Mouse (Mus musculus): Measurements from ENCODE around the gene Acat2. TPM values are rescaled to one million over a fixed set of nuclear protein-coding genes. Genes with fewer than 3 reads are reported as not detected.

Gene Acat2
- polyA plus RNA-seq, 1 experiment, result 26.4 TPM

DNA sequence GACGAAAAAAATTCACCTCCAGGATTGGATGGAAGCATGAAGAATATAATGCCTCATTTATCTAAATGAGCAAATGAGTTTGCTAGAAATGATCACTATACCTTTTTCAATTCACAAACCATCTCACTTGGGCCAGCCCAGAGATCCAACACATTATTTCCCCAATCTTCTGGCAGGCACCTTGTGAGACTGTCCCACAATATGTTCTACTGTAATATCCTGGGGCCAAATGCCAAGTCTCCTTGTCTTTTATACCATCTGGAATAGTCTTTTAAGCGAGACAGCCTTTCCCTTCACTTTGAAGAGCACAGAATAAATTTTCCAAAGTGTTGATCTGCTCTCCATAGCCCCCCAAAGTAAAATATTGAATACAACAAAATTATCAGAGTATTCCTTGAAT lies 13.3 kb upstream of the Acat2 start:
- TF ChIP-seq GATA1 (IDR thresholded peaks at IDR 0.05; ENCODE audit: low read length), result no peak

DNA sequence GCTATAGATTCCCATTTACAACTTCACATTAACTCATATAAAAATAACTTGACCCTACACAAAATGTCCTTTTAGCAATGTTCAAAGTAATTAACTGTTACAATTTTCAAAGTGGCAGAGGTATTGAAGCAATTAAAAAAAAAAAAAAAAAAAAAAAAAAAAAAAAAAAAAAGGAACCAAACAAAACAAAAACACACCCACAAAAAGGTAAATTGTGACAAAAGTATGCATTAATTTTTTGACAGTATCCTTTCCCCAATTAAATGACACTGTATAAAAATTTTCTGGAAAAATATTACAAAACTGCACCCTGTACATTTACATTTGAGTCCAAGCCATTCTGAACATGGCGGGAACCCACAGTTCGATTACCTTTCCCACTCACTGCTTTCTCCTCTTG lies 6.6 kb upstream of the Acat2 start:
- no peak for TF ChIP-seq GATA1 (IDR thresholded peaks at IDR 0.05; ENCODE audit: low read length)

DNA sequence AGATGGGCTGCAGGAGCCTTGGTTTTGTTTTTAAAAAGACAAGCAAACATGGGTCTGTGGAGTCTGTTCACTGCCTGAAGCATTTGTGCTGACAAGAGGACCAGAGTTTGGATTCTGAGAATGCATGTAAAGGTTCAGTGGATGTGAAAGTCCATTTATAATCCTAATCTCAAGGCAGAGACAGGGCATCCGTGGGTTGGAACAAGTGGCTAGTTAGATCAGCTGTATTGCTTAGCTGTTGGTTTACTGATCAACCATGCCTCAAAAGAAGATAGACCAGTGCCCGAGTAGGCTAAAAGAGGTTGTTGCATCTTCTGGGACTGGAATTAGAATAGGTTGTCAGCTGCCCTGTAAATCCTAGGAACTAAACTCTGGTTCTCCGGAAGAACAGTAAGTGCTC lies 2.9 kb upstream of the Acat2 start:
- TF ChIP-seq GATA1 (IDR thresholded peaks at IDR 0.05; ENCODE audit: low read length), result no peak

DNA sequence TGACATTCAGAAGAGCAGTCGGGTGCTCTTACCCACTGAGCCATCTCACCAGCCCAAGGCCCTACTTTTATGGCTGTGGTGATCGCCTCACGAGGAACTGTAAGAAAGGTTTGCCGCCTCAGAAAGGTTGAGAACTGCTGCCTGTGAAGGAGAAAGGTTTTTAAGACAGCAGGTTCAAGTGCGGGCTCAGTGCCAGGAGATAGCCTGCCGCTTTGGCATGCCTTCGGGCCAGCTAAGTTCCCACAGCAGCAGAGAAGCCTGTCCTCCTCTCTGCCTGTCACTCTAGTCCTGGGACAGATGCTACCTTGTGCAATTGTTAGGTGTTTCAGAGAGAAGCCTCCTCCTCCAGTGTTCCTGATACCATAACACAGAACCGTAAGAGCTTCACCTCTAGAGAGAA lies 3.9 kb downstream of the Acat2 start:
- TF ChIP-seq GATA1 (IDR thresholded peaks at IDR 0.05; ENCODE audit: low read length), result no peak

- no peak for TF ChIP-seq GATA1 (IDR thresholded peaks at IDR 0.05; ENCODE audit: low read length)
Observed at GRCm38 (mm10) chr17:12949669-12950068, 10.9 kb downstream of the Acat2 start.

DNA sequence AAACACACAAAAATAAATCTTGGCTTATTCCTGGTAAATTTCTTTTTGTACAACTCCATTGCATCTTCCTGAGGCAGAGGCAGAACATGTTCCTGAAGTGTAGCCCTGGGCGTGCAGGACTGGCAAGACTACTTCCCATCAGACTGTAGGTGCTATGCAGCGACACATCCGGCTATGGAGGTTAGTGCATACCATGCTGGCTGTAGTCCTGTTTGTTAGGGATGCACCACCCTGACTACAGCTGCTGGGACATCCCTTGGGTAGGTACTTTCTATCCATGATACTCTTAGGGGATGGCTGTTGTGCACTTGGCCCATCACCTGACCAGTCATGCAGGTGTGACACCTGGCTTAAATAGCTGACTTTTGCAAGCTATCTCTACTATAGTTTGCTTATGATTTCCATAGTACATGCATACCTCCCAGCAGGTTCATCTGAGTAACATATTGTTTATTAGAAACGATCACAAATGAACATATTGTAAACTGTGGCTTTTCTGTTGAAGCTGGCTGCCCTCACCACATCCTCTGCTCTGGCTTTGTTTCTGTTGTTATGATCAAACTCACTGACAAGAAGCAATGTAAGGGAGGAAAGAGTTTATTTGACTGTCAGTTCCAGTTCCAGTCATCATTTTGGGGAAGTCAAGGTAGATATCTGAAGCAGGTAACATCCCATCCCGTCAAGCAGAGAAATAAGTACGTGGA lies 17.9 kb downstream of the Acat2 start:
- no peak for TF ChIP-seq GATA1 (IDR thresholded peaks at IDR 0.05; ENCODE audit: low read length)

GRCm38 (mm10) chr17:12941543-12942260 lies 18.8 kb downstream of the Acat2 start:
- TF ChIP-seq GATA1 (IDR thresholded peaks at IDR 0.05; ENCODE audit: low read length), result no peak

- TF ChIP-seq GATA1 (IDR thresholded peaks at IDR 0.05; ENCODE audit: low read length), result no peak
Observed at GRCm38 (mm10) chr17:12940151-12940805, 20.3 kb downstream of the Acat2 start, which contains the start of gene Acat3. Gene Acat3, minus strand, starts transcription at chr17:12940600.

DNA sequence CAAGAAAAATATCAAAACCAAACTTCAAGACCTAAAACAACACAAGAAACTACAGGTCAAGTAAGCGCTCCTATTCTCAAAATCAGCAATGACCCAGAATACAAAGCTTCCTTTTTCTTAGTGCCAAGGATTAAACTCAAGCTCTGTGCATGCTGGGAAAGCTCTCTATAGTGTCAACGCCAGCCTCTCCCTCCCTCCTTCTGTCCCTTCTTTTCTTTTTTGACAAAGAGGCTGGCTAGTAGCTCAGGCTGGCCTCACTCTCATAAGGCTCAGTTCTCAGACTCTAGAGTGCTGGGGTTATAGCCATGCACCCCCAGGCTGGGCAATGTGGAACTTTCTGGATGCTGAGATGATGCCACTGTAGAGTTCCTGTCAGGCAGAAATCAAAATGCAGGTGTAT lies 22.5 kb downstream of the Acat2 start:
- no peak for TF ChIP-seq GATA1 (IDR thresholded peaks at IDR 0.05; ENCODE audit: low read length)

GRCm38 (mm10) chr17:12937412-12937970 lies 23.1 kb downstream of the Acat2 start:
- TF ChIP-seq GATA1 (IDR thresholded peaks at IDR 0.05; ENCODE audit: low read length), result no peak

DNA sequence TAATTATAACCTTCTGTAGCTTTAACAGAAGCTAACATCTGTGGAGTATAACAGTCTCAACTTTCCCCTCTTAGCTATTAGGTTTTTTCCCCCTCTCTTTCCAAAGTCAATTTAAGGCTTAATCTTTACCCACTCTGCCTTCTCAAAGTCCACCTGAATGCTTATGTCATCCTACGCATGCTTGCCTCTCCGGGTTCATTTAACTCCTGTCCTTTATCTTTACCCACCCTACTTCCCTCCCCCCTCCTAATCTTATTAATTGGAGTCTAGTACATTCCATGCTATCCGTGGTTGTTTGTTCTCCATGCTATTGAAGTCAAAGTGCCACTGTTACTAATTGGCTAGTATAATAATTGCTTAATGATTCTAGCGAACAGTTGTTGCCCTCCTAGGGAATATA lies 24.8 kb downstream of the Acat2 start:
- TF ChIP-seq GATA1 (IDR thresholded peaks at IDR 0.05; ENCODE audit: low read length), result no peak

GRCm38 (mm10) chr17:12925703-12926180 lies 34.8 kb downstream of the Acat2 start:
- TF ChIP-seq GATA1 (IDR thresholded peaks at IDR 0.05; ENCODE audit: low read length), result no peak

DNA sequence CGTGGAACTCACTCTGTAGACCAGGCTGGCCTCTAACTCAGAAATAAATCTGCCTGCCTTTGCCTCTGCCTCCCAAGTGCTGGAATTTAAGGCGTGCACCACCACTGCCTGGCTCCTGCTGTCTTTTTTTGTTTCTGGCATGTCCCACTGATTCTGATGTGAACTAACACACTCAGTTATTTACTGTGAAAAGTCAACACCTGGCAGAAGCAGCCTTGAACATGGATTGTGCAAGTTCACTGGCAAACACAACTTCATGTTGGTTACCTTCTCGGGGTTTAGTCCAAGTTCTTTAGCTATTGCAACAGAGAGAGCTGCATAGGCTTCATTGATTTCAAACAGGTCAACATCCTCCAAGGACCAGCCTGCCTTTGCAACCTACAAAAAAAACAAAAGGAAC lies 35.5 kb downstream of the Acat2 start:
- TF ChIP-seq GATA1 (IDR thresholded peaks at IDR 0.05; ENCODE audit: low read length), result no peak

DNA sequence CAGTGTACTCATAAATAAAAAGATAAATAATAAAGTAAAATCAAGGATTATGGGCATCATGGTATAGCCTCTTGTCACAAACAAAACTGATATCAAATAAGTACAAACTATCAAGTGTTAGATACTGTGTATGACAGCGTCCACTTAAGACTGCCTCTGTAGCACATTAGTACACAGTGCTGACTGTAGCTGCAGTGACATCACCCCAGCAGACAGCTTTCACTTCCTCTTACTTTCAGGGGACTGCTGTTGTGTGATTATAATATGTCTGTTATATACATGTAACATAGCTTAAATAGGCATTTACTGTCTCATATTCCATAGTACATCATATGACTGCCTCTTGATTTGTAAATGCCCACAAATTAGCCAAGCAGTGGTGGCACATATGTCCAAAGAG lies 39.5 kb downstream of the Acat2 start:
- TF ChIP-seq GATA1 (IDR thresholded peaks at IDR 0.05; ENCODE audit: low read length), result no peak

- no peak for TF ChIP-seq GATA1 (IDR thresholded peaks at IDR 0.05; ENCODE audit: low read length)
Observed at GRCm38 (mm10) chr17:12916588-12917380, 43.8 kb downstream of the Acat2 start.
